Comparison of ENCODE assay signal across 19 mouse cellular contexts in the genomic region with DNA sequence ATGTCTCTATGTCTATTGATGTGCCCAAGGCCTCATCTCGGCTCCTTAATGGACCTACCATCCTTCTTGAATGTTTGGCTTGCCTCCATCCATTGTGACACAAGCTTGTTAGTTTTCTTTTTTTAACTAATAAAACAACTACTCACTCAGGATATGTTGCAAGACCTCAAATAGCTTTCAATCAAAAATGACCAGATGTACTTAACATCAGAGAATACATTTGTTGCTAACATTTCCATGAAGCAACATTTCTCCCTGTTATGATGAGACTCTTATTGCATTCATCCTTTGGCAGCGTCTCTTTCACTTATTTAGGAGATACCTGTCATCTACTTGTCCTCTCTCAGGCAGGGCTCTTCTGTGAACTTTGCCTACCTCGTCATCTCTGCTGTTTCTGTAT.
DNase-seq lines count a peak whose midpoint lies in the region; ATAC-seq and TF ChIP-seq lines count a peak whose summit lies in the region.
"Had no signal": no experiment of that assay in that cellular context is flagged by ENCODE, and none has a peak within 500 bp of the region (broad histone marks: within the 10 kb centered on the region; RNA-seq: fewer than 3 reads in every experiment).

No protein-coding gene starts in this region.

- H3K4me1 ChIP-seq in heart, adult 2 months (ENCODE audit: control insufficient read depth, insufficient read depth, low read length), result no peaks in the 10 kb centered on the region; the same call in 1 of the 2 replicates
- H3K4me1 ChIP-seq in lung, postnatal 0 days (ENCODE audit: insufficient read depth, low read depth, low read length), result no peaks in the 10 kb centered on the region
- H3K4me1 ChIP-seq in brown adipose tissue, adult 24 weeks (ENCODE audit: control insufficient read depth, insufficient read depth, insufficient read length, low read length), result no peaks in the 10 kb centered on the region; the same call in none of the 2 replicates
- H3K4me1 ChIP-seq: forebrain, embryonic 13.5 days; heart, embryonic 15.5 days; hindbrain, embryonic 13.5 days had no signal

- no peaks in the 10 kb centered on the region for H3K79me2 ChIP-seq in heart, adult 2 months (replicated peaks; ENCODE audit: control insufficient read depth, insufficient read depth, low read length)

- DNase-seq in heart, adult 2 months, result no peak
- DNase-seq in heart, postnatal 14 days, result no peak
- DNase-seq in lung, postnatal 0 days (ENCODE audit: low spot score), result peak; percentile 24
- no peak for DNase-seq in lung, postnatal 10 days
- no peak for DNase-seq in kidney, adult 18-20 months
- no peak for DNase-seq in gastrocnemius, postnatal 36 days
- DNase-seq: adrenal gland, adult 2 months; adrenal gland, postnatal 25 days; cerebellum, adult 2 months; cerebellum, postnatal 10 days; forebrain, postnatal 0 days; gastrocnemius, postnatal 25 days; kidney, adult 11 months had no signal

- WGBS in heart, adult 2 months, result 39% methylated on average over 3 of the region's 3 CpGs
- WGBS in lung, postnatal 0 days, result 61% methylated on average over 3 of the region's 3 CpGs

- no peaks in the 10 kb centered on the region for H3K9me3 ChIP-seq in lung, postnatal 0 days (ENCODE audit: low read length)
- H3K9me3 ChIP-seq: embryonic facial prominence, embryonic 10.5 days; forebrain, embryonic 13.5 days; heart, embryonic 15.5 days; hindbrain, embryonic 13.5 days had no signal

- ATAC-seq in lung, postnatal 0 days, result no peak
- ATAC-seq: forebrain, embryonic 13.5 days; forebrain, postnatal 0 days; hindbrain, postnatal 0 days had no signal

- H3K4me2 ChIP-seq in lung, postnatal 0 days (replicated peaks; ENCODE audit: low read depth, low read length), result no peak overlapping the region
- H3K4me2 ChIP-seq: forebrain, embryonic 13.5 days; heart, embryonic 15.5 days; hindbrain, embryonic 13.5 days had no signal

- no peak for TF ChIP-seq CTCF in heart, adult 2 months (IDR thresholded peaks at IDR 0.05)
- TF ChIP-seq CTCF in lung, postnatal 0 days (IDR thresholded peaks at IDR 0.05), result no peak

- no peaks in the 10 kb centered on the region for H3K27me3 ChIP-seq in heart, adult 2 months (ENCODE audit: control insufficient read depth, insufficient read depth, low read length)
- H3K27me3 ChIP-seq in lung, postnatal 0 days (replicated peaks; ENCODE audit: insufficient read depth, low read length), result no peaks in the 10 kb centered on the region
- H3K27me3 ChIP-seq: forebrain, embryonic 13.5 days; heart, embryonic 15.5 days; hindbrain, embryonic 13.5 days had no signal

- intact Hi-C loops in heart, adult 2 months (cut with DNase I), result no loop called here
- intact Hi-C loops in heart, postnatal 14 days (cut with DNase I), result no loop called here
- intact Hi-C loops in gastrocnemius, postnatal 36 days (cut with DNase I), result no loop called here

- H3K27ac ChIP-seq in heart, adult 2 months, result peak overlapping the region; percentile 23
- no peak overlapping the region for H3K27ac ChIP-seq in lung, postnatal 0 days (ENCODE audit: low read length)
- peak overlapping the region; percentile 92 for H3K27ac ChIP-seq in brown adipose tissue, adult 24 weeks (replicated peaks; ENCODE audit: low read depth, low read length)
- H3K27ac ChIP-seq: embryonic facial prominence, embryonic 10.5 days; forebrain, embryonic 13.5 days; heart, embryonic 15.5 days; hindbrain, embryonic 13.5 days; hindbrain, postnatal 0 days had no signal

- no peak for TF ChIP-seq POLR2A in heart, adult 2 months (IDR thresholded peaks at IDR 0.05; ENCODE audit: insufficient read depth, low read depth, low read length)

- TF ChIP-seq EP300 in heart, adult 2 months (IDR thresholded peaks at IDR 0.05; ENCODE audit: insufficient read depth, low read depth, low read length), result no peak
- no peak for TF ChIP-seq EP300 in lung, postnatal 0 days (IDR thresholded peaks at IDR 0.05)

- no peak overlapping the region for H3K4me3 ChIP-seq in heart, adult 2 months
- H3K4me3 ChIP-seq in lung, postnatal 0 days (ENCODE audit: low read depth, low read length), result no peak overlapping the region
- H3K4me3 ChIP-seq in brown adipose tissue, adult 24 weeks (ENCODE audit: insufficient read depth, low read depth, low read length), result no peak overlapping the region
- H3K4me3 ChIP-seq: embryonic facial prominence, embryonic 10.5 days; forebrain, embryonic 13.5 days; heart, embryonic 15.5 days; hindbrain, embryonic 13.5 days had no signal

- H3K36me3 ChIP-seq in heart, adult 2 months (ENCODE audit: control insufficient read depth, insufficient read depth, low read length), result no peaks in the 10 kb centered on the region
- no peaks in the 10 kb centered on the region for H3K36me3 ChIP-seq in lung, postnatal 0 days (ENCODE audit: insufficient read depth, low read length)
- H3K36me3 ChIP-seq: embryonic facial prominence, embryonic 10.5 days; heart, embryonic 15.5 days; hindbrain, embryonic 13.5 days had no signal

- no peak overlapping the region for H3K9ac ChIP-seq in heart, adult 2 months (ENCODE audit: low read depth, low read length)
- H3K9ac ChIP-seq in lung, postnatal 0 days (replicated peaks; ENCODE audit: low read depth), result no peak overlapping the region
- H3K9ac ChIP-seq: forebrain, embryonic 13.5 days; forebrain, postnatal 0 days; heart, embryonic 15.5 days; hindbrain, embryonic 13.5 days had no signal
